Mouse (Mus musculus) cerebellum, adult (tissue): Measurements from ENCODE around the gene Cox6a1.
"Not testable (repeated sequence)": the region's sequence is repeated elsewhere in the genome, so short reads cannot be mapped to it uniquely, and the experiment has no call there.

ENCODE experiments used
- ATAC-seq: cut with Nextera tagmentation; 2 replicates; pipeline ENCODE4 v1.9.2; 2017; ENCODE audit warnings: mild to moderate bottlenecking, moderate library complexity, mixed read lengths; ENCODE audit not compliant: insufficient number of reproducible peaks, low FRiP score, low TSS enrichment

The Cox6a1 gene

GRCm38 (mm10) chr5:115348546-115349224 lies at the start of gene Cox6a1:
Cox6a1 (minus strand) TSS chr5:115348981.
- peak; percentile 92 for ATAC-seq

- ATAC-seq: no peak
Observed at GRCm38 (mm10) chr5:115397839-115398780, 49.3 kb upstream of the Cox6a1 start.

- no peak for ATAC-seq
Observed at GRCm38 (mm10) chr5:115396654-115397053, 47.9 kb upstream of the Cox6a1 start.

- ATAC-seq: no peak
Observed at GRCm38 (mm10) chr5:115394836-115395235, 46.1 kb upstream of the Cox6a1 start.

- ATAC-seq: no peak
Observed at GRCm38 (mm10) chr5:115394223-115394622, 45.4 kb upstream of the Cox6a1 start.

- no peak for ATAC-seq
Observed at GRCm38 (mm10) chr5:115392969-115393368, 44.2 kb upstream of the Cox6a1 start.

- no peak for ATAC-seq
Observed at GRCm38 (mm10) chr5:115391935-115392334, 43.2 kb upstream of the Cox6a1 start.

GRCm38 (mm10) chr5:115378882-115379281 lies 30.1 kb upstream of the Cox6a1 start:
- ATAC-seq: not testable (repeated sequence)

- no peak for ATAC-seq
Observed at GRCm38 (mm10) chr5:115375436-115375835, 26.7 kb upstream of the Cox6a1 start.

GRCm38 (mm10) chr5:115374204-115374820 lies 25.5 kb upstream of the Cox6a1 start:
- no peak for ATAC-seq

GRCm38 (mm10) chr5:115373441-115374203 lies 24.8 kb upstream of the Cox6a1 start:
- no peak for ATAC-seq

GRCm38 (mm10) chr5:115371736-115372135 lies 23.0 kb upstream of the Cox6a1 start:
- no peak for ATAC-seq

GRCm38 (mm10) chr5:115364782-115365181 lies 16.0 kb upstream of the Cox6a1 start:
- no peak for ATAC-seq

GRCm38 (mm10) chr5:115362819-115363714 lies 14.3 kb upstream of the Cox6a1 start:
- ATAC-seq: no peak

GRCm38 (mm10) chr5:115362216-115362615 lies 13.4 kb upstream of the Cox6a1 start:
- ATAC-seq: no peak

GRCm38 (mm10) chr5:115359851-115360372 lies 11.1 kb upstream of the Cox6a1 start:
- ATAC-seq: no peak

GRCm38 (mm10) chr5:115359438-115359837 lies 10.7 kb upstream of the Cox6a1 start:
- no peak for ATAC-seq

GRCm38 (mm10) chr5:115358872-115359271 lies 10.1 kb upstream of the Cox6a1 start:
- ATAC-seq: no peak

- no peak for ATAC-seq
Observed at GRCm38 (mm10) chr5:115355070-115355469, 6.3 kb upstream of the Cox6a1 start.
